Mouse (Mus musculus) ovary, postnatal 14 days (tissue): ENCODE results near the gene Foxl1.
A peak's percentile ranks its signal among the peaks of the same experiment; 100 is the strongest.
"Not testable (repeated sequence)": the region's sequence is repeated elsewhere in the genome, so short reads cannot be mapped to it uniquely, and the experiment has no call there.

ENCODE experiments used
- DNase-seq: peaks from one replicate; pipeline ENCODE4 v3.0.0; 2022; ENCODE audit warnings: low spot score

Foxl1 gene

DNA sequence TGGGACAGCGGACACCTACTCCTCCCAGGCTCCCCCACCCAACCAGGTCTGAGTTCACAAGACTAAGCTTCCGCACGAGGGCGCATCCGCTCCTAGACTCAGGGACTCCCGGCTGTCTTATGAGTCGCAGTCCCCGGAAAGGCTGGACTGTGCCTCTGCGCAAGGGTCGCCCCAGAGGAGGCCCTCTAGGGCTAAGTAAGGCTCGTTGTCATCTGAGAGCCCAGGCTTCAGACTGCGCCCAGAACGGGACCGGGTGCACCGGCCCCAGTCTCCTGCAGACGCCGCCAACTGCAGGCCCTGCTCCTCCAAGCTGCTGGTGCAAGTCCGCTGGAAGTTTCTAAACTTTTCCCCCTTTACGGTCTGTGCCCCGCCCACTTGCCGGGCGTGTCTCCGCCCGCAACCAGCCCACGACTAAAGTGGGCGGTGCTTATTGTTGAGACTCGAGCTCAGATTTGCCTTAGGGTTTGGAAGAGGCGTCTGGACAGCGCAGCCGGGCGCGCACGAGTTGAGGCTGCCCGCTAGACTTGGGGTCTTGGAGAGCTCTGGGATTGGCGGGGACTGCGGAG is 2.3 kb upstream of the Foxl1 start:
- DNase-seq: peak; percentile 44

DNA sequence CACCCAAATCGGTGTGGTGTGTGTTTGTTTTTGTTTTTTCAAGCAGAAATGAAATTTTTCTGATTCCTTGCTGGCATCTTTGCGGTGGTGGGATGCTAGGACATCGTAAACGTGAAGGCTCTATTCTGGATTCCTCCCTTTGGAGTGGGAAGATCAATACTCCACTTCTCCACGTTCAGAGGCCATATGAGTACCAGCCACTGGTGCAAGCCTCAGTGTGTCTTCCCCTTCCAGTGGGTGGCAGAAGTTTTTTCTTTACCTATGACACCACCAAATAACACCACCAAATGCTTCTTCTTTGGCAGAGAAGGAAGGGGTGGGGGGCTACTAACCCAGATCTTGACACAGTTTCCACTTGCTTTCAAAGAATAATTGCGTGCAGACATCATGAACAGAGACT is 1.5 kb upstream of the Foxl1 start:
- no peak for DNase-seq

DNA sequence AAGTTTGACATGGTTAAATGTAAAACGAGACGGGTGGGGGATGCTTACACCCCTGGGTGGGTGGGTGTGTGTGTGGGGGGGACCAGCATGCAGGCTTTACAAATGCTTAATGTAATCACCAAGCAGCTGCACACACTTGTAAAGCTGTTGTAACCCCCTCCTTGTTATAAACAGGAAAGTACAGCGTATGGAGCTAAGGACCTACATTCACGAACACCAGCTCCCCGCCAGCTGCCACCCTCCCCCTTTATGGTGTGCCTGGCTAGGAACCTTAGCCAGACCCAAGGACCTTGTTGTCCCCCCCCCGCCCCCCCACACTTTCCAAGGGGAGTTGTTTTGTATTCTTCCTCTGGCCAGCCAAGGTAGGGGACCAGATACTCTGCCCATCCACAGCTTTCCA is 1.0 kb upstream of the Foxl1 start:
- DNase-seq: no peak

DNA sequence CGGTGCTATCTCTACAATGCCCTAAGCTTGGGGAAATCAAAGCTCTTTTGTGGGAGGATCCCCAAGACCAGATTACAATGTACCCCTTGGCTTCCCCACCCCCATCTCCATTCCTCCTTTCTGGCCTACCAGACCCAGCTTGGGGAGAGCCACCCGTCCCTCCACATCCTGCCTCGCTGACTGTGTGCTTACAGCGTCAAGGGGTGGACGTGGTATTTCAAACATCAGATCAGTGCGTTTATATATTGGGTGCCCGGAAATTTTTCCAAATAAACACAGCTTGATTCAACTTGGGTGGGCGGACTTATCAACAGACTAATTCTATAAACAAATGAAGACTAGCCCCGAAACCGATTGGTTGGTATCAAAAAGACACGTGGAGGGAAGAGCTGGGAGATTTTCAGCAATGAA is 444 bp upstream of the Foxl1 start:
- no peak for DNase-seq

DNA sequence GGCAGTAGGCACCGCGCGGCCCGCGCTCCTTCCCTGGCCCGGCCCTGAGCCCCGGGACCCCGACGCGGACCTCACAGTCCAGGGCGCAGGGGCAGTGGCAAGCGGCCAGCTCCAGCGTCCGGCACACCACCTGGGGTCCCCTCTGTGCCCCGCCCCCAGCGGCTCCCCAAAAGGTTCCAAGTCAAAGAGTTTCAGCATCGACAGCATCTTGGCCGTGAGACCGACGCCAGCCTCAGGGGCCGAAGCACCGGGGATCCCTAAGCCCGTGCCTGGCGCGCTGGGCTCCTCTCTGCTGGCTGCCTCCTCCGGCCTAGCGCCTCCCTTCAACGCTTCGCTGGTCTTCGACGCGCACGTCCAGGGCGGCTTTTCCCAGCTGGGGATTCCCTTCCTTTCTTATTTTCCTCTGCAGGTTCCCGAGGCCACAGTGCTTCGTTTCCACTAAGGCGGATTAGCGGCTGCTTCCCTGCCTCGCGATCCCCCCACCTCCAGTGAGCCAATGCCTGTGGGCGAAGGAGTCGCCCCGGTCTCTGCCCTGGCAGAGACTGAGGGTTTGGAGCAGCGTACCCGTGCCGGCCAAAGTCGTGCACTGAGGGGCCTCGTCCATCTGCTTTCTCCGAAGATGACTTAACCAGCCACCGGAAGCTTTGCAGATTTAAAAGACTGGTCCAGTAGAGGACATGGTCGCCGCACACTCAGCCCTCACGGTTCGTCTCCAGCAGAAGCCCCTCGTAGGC is 958 bp downstream of the Foxl1 start:
- DNase-seq: no peak

DNA sequence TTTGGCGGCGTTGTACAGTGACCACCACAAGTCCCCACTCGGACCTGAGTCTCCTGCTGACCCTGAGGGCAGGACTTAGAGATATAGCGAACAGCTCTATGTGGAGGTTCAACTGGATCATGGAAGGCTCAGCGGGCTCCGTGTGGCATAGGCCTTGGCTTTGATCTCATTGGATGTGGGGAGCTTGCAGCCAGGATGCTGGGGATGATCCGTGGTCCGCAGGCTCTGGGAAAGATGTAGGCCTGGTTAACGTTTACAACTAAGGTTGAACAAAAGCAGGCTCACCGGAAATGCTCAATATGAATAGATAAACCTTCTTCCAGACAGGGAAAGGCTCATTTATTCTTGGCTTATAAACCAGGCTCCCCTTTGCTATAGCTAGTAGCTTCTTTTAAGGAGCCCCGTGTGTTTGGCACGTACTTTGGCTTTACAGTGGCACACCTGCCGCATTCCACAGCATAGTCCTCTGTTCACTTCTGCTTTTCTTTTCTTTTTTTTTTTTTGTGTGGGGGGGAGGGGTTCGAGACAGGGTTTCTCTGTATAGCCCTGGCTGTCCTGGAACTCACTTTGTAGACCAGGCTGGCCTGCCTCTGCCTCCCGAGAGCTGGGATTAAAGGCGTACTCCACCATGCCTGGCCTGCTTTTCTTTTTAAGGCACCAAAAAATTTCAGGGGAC is 1.7 kb downstream of the Foxl1 start:
- DNase-seq: no peak

DNA sequence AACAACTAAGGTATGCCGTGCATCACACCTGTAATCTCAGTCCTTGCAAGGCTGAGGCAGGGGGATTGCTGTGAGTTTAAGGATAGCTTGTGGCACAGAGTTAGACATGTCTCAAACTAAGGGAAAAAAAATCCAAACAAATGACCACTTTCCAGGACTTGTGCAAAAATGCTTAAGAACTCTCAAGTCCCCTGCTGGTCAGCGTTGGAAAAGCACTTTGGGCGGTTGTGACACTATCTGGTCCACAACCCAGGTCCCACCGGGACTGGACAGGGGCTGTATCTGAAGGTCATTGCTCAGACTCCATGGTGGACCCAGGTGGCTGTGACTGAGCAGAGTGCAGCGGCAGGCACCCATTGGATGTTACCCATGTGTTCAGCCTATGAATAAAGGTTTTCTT is 2.8 kb downstream of the Foxl1 start:
- DNase-seq: no peak

DNA sequence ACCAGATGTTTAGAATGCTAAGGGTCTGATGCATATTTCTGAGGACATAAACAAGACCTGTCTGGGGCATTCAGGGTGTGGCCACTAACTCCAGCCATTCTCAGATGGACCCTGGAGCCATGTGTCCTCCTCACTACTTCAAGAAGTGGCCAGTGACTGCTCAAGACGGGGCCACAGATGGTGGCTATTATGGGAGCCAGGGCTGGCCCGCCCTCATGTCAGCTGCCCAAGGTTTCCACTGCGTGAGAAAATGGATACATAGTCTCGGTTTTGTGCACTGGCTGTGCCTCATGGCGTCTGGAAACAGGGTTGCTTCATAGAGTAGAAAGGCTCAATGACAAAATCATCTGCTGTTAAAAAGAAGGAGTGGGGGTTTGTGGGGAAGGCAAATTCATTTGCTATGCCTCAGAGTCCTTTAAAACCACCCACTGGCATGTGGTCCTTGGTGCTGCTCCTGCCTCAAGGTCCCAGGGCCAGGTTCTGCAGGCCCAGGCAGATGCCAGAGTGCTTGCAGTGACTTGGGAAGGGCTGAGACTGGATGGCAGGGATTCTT is 5.3 kb downstream of the Foxl1 start:
- no peak for DNase-seq

DNA sequence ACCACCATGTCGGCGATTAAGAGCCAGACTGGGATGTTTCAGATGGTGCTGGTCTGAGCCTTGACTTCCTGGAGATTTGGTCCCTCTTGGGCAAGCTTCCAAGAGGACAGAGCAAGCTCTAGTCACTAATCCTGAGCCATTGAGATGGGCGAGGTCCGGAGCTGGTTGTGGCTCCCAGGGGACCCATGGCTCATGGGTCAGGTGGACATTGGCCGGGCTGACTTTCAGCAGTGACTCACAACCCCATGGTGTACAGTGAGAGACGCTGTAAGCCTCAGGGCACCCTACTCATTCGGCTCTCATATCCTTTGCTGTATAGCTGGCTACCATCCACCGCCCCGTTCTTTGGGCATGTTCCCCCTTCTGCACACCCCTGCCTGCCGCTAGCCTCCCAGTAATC is 6.4 kb downstream of the Foxl1 start:
- no peak for DNase-seq

DNA sequence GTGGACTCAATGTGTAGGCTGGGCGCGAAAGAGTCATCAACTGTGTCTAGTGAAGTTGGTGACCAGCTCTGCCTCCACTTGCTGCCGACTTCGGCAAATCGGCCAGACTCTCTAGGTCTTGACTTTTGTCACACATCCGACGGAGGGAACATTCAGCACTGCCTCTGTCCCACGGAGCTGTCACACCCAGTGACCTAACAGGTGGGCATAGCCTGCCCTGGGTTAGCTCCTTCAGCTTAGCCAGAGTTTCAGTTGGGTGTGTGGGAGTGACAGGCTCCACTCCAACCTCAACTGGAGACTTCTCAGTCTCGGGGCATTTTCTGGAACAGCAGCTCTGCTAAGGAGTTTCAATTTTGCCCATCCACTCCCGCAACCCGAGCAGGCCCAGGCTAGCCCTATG is 6.8 kb downstream of the Foxl1 start:
- DNase-seq: no peak

DNA sequence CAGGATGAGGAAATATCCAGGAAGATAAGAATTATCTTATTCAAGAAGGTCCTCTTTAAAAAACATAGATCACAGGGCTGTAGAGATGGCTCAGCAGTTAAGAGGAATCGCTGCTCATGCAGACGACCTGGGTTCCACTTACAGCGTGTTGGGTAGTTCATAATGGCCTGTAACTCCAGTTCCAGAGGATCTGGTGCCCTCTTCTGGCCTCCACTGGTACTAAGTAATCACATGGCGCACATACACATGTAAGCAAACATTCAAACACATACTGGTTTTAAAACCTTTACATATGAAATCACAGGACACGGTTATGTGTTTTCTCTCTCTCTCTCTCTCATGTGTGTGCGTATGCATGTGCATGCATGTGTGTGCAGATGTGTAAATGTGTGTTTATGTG is 9.1 kb downstream of the Foxl1 start:
- DNase-seq: no peak

DNA sequence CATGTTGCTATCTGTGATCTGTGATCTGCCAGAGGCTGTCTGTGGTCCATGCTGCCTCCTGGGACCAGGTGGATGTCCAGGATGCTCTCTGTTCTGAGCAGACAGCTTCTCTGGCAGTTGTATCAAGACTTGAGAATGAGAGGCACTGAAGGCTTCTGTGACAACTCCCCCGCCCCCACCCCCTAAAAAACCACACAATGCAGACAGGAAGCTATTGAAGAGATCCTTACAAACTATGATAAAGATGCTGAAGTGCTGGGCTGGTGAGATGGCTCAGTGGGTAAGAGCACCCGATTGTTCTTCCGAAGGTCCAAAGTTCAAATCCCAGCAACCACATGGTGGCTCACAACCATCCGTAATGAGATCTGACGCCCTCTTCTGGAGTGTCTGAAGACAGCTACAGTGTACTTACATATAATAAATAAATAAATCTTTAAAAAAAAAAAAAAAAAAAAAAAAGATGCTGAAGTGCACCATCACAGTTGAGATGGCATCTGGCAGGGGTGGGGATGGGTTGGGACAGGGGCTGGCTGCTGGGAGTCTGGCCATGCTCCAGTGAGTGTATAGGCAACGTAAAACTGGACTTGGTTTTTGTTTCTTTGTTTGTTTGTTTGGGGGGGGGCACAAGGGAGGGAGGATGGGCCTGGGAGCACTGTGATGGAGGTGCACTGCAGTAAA is 17.9 kb downstream of the Foxl1 start:
- not testable (repeated sequence) for DNase-seq

DNA sequence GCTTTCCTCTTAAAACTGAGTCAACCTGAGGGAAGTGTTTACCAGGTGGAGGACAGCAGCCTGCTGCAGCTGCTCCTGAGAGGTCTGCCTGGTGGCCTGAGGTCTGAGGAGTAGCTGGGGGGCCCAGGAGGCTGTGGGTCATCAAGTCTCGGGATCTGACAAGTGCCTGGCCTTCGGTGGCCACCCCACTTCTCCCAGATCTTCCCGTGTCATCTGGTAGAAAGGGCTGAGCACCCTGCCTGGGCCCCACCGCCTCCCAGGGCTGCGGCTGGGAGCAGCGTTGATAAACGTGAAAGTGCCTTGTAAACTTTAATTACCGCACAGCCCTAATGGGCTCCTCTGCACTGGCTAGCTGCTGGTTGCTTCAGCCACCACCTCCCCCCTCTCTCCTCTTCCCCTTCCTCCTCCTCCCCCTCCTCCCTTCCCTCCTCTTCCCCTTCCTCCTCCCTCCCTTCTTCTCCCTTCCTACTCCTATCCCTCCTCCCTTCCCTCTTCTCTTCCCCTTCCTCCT is 20.9 kb downstream of the Foxl1 start:
- DNase-seq: no peak

DNA sequence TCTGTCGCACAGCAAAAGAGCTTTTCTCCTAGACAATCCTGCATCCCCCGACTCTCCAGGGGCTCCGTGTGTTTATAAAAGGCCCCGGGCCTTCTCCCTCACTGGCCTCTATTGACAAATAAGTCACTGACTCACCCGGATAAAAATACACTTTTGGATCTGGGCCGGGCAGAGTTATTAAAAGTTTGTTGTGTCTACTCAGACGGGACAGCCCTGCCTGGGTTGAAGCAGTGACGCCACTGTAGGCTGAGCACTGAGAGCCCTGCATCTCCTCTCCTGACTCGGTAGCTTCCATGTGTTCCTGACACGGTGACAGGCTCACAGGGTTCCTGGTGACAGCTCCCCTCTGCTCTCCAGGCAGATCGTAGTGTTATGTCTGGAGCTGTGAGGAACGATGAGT is 24.7 kb downstream of the Foxl1 start:
- no peak for DNase-seq

DNA sequence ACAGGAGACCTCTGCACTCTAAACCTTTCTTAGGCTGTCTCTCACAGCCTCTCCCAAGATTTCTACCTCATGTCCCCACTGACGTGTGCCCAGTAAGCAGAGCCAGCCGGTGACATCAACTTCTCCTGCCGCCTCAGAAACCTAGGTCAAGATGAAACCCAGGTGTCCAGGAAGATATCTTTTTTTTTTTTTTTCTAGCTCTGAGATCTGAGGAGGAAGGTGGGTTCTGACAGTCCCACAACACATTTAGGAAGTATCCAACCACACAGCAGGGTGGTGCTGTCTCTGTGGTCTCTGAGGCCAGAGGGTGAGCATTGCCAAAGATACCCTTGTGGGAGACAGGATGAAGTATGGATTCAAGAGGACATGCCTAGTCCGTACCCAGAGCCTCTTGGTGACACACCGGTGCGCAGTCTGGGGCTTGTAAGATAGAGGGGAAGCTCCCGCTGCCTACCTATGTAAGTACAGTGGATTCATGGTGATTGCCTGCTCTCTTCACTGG is 29.3 kb downstream of the Foxl1 start:
- no peak for DNase-seq

DNA sequence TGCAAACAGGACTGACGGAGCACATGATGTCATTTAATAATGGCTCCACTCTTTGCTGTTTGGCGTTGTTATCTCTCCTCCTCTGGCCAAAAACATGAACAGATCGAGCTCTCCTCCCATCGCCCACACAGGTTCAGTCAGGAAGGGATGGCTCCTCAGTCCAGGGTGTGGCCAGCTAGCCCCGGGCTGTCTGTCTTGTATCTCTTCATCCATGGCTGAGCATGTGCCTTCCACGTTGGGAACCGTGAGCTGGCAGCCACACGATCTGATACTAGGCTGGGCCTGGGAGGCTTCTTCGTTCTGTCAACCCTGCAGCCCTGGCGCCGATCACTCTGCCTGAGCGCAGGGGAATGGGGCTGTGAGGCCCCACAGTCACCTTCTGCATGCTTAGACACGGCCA is 31.1 kb downstream of the Foxl1 start:
- no peak for DNase-seq

DNA sequence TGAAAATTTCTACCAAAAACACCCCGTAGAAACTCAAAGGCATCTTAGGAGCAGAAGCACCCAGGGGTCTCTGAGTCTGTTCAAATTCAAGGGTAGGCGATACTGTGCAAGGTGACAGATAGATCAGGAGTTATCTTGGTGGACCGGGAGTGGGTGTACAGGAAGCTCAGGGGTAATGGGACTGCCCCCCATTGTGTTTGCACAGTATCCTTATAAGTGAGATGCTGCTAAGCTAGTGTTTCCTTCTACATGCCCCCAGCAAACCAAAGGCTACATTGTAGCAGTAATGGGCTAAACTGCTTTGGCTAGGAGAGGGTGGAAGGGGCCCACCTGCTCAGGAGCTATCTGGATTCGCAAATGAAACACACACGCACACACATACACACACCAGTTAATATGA is 33.7 kb downstream of the Foxl1 start:
- no peak for DNase-seq

DNA sequence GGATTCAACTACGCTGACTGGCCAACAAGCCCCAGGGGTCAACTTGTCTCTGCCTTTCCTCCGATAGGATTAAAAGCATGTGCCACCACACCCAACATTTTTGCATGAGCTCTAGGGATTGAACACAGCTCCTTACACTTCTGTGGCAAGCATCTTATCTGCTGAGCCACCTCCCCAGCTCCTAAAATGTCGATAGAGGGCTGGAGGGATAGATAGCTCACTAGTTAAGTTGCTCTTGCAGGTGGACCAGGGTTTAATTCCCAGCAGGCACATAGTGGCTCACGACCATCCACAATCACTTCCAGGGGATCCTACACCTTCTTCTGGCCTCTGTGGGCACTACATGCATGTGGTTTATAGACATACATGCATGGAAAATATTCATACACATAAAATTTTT is 34.7 kb downstream of the Foxl1 start:
- no peak for DNase-seq

DNA sequence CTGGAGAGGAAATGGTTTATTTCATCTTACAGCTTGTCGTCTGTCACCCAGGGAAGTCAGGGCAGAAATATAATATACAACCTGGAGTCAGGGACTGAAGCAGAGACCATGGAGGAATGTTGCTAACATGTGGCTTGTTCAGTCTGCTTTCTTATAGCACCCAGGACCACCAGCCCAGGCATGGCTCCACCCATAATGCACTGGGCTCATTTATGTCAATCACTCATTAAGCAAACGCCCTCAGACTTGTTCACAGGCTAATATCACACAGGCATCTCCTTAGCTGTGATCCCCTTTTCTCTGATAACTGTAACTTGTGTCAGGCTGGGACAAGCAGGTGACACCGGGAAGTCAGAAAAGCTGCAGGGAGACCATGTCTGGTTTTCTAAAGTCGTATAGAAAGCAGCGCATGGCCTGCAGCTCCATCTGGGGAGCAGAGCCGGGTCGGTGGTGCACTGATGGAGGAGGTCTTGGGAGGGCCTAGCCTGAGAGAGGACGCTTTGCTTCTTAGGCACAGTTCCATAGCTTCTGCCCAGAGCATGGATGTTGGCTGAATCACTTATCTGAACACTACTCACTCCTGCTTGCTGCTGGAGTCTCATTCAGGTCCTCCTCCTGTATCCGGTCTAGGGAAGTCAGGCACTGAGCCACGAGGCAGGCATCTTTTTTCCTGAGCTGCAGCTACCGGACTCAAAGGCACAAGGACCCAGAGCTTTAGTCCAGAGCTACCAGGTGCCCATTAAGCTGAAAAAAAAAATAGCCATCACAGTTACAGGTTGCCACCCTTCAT is 35.4 kb downstream of the Foxl1 start:
- DNase-seq: no peak

DNA sequence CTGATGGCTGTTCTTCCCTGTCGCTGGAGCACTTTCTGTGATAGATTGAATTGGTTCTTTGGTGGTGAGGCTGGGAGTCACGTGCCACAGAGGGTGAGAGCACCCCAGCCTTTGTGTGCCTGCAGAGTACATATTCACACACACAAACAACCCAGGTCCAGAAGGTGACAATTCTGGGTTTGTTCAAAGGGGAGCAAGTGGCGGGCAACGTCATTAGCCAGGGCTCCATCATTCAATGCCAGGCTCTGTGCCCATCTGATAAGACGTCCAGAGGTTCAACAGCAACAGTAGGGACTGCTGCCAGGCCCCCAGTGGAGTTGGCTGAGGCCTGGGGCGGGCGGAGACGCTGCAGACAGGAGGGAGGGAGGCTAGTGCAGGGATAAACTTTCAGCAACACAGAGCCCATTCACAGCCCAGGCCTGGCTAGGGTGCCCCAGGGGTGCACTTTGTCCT is 36.3 kb downstream of the Foxl1 start:
- peak; percentile 46 for DNase-seq

DNA sequence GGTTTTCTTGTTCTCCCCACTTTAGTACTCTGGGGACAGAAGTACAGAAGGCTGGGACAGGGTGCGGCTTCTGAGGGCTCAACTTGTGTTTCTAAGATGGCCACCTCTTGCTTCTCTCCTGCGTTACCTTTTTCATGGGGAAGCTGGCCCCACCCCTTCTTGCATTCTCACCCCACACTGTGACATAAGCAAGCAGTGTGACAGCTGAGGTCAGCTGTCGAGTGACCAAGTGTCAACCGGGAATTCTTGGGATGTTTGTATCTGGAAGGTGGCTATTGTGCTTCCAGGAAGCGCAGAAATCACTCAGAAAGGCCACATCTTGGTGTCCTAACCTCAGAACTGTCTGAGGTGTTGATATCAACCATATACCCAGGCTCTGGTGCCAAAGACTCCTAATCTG is 40.3 kb downstream of the Foxl1 start:
- no peak for DNase-seq
